Mouse (Mus musculus) heart, adult 2 months (tissue): Measurements from ENCODE around the gene Supt6.

ENCODE experiments used
- CTCF ChIP-seq: fragments of 200-600 bp; IDR thresholded peaks from 2 replicates; pipeline ENCODE4 v1.8.1; 2022; ENCODE audit warnings: antibody characterized with exemption, mild to moderate bottlenecking, moderate library complexity
- EP300 ChIP-seq: fragments of 200-500 bp; IDR thresholded peaks from 2 replicates; pipeline ENCODE4 v1.6.1; 2011; ENCODE audit warnings: low read depth, low read length, control low read depth; ENCODE audit not compliant: insufficient read depth
- POLR2A ChIP-seq: fragments of 200-500 bp; IDR thresholded peaks from 2 replicates; pipeline ENCODE4 v1.6.1; 2011; ENCODE audit warnings: mild to moderate bottlenecking, low read depth, low read length, control low read depth; ENCODE audit not compliant: insufficient read depth

- TF ChIP-seq CTCF (no peak), POLR2A (peak; percentile 76), EP300 (peak; percentile 13; the same call in 1 of the 2 replicates)
These were observed at the start of gene Supt6, which contains the start of gene Sdf2 for GRCm38 (mm10) chr11:78245627-78246317.
